Mouse (Mus musculus) layer of hippocampus, postnatal 14 days (tissue): ENCODE data around the gene Smc1b. TPM values are rescaled to one million over a fixed set of nuclear protein-coding genes. Genes with fewer than 3 reads are reported as not detected.
"Not testable (repeated sequence)": the region's sequence is repeated elsewhere in the genome, so short reads cannot be mapped to it uniquely, and the experiment has no call there.

ENCODE experiments used
- DNase-seq, 2 experiments: peaks; one replicate each; pipeline ENCODE4 v3.0.0; 2021 to 2022; ENCODE audit warnings: low spot score in 2 of 2, mixed read lengths in 1 of 2
- total RNA-seq, 2 experiments: library from RNA; stranded (reverse); gene quantifications; 2 replicates each; pipeline ENCODE4 v1.2.3; 2021

The Smc1b gene
- total RNA-seq, 2 experiments from 2014 or later = 0.12 TPM; not detected in 1

- no peak for DNase-seq
These were observed 9.5 kb upstream of the Smc1b start for GRCm38 (mm10) chr15:85141290-85141689.

DNA sequence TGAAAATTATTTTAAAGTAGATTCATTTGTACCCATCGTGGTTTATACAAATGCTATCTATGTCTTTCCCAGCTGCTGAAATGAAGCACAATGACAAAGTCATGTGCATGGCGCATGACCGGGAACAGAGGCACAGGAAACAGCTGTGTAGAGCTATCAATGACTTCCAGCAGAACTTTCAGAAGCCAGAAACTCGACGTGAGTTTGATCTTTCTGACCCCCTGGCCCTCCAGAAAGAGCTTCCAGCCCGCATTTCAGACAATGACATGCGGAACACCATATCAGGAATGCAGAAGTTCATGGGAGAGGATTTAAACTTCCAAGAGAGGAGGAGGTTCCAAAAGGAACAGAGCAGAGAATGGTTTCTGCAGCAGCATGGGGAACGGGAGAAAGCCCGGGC is 3.4 kb upstream of the Smc1b start:
- DNase-seq = no peak

DNA sequence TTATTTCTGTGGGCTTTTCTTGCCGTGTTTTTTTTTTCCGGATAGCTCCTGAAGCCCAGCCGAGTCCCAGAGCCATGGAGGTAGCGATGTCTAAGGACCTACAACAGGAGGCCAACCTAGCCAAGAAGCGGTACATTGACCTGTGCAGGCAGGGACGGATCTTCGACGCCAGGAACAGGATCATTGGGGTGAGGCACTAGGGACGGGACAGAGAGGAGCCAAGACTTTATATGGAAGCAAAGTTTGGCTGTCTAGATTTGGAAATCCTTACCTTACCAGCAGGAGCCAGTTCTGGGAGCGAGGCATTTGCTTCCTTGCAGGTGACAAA is 393 bp upstream of the Smc1b start:
- DNase-seq = no peak

DNA sequence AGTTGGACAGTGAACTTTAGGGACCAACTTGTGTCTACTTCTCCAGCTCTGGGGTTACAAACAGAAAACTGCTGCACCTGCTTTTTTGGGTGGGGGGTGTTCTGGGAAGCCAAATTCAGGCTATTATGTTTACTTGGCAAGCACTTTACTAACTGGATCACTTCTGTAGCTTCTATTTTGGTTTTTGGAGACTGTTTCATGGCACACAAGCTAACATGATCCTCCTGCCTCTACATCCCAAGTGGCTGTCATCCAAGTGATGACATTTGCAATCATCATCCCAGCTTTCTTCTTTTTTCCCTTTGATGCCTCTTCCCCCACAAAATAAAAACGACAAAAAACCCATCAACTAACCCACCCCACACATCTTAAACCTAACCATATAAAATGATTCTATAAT is 46.1 kb downstream of the Smc1b start:
- peak; percentile 19 to 65 for DNase-seq

DNA sequence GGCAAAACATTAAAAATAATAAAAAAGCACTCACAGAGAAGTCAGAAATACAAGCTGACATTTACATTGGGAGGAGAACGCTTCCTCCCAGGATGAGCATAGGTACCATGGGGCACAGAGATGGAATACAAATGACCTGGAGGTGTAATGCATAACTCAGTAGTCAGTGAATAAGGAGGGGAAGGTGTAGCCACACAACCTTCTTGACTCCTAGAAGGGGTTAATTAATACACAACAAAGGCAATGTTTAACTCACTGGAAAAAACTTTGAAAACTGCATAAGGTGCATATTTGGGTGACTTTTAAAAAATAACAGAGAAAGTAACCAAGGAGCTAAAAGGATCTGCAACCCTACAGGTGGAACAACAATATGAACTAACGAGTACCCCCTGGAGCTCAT is 59.1 kb downstream of the Smc1b start:
- DNase-seq = no peak

GRCm38 (mm10) chr15:85070561-85070960 is 61.2 kb downstream of the Smc1b start:
- peak; percentile 14 to 64 for DNase-seq

DNA sequence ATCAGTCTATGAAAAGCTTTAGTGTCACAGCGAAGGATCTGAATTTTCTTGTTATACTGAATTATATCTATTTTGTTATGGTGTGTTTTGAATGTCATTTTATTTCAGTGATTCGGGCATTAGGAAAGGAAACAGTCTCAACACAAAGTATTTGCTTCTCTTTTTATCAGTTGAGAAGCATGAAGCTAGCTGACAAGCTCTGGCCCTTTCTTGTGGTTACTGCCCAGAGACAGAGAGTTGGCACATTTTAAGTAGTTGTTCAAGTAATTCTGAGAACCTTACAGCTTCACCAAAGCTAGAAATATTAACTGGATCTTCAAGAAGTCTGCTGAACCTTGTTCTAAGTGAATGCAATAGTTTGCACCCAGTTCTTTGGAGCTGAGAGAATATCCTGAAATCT is 68.3 kb downstream of the Smc1b start:
- no peak for DNase-seq

DNA sequence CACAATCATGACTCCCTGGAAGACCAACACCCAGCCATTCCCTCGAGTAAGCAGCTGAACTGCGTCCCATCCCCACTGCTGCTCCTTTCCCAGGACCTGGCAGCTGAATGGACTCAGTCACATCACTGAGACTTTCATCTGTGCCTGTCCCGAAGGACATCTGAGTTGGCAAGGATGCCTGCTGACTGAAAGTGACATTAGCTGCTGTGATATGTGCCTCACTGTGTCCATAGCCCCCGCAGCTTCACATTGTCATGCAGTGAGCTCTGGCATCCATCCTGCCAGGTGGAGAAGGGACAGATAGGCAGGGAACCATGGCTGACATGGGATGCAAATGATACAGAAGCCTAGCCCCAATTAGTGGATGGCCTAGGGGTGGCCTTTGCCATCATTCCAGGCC is 76.6 kb downstream of the Smc1b start:
- DNase-seq = no peak

- DNase-seq = no peak
These were observed 77.7 kb downstream of the Smc1b start for GRCm38 (mm10) chr15:85054098-85054497.

DNA sequence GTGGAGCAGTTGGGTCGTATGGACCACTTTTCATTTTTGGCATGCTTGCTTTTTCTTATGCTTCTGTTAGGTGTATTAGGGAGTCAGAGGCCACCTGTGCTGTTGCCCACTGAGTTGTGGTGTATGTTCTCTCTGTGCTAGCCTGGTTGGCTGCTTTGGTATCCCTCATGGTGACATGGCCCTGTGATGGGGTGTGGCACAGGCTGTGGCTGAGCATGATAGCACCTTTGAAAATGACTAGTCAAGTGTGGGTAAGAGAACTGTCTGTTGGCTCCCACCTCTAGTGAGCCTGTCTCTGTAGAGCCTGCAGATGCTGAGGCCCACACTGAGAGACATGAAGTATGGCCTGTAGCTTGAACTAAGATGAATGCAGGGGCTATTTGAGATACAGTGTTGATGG is 82.0 kb downstream of the Smc1b start:
- no peak for DNase-seq

- no peak for DNase-seq
These were observed 83.9 kb downstream of the Smc1b start for GRCm38 (mm10) chr15:85047865-85048264.

GRCm38 (mm10) chr15:85046230-85046950 is 85.4 kb downstream of the Smc1b start:
- no peak for DNase-seq

- DNase-seq = no peak
These were observed 88.0 kb downstream of the Smc1b start for GRCm38 (mm10) chr15:85043761-85044160.

DNA sequence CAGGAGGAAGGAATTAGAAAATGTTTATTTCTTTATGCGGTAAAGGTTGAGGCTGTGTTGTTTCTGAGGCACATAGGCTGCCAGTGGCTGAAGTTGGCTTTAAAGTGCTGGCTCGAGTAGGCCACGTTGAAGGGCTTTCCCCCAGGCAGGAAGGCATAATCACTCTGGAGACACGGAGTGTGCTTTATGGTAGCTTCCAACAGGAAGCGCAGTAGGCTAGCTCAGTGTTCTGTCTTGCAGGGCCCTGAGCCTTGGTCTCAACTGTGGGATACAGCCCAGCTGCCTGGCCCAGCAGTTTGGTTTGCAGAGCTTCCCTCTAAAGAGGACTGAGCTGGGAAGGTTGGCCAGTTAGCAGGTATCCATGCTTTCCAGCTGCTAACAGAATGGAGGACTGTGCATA is 88.6 kb downstream of the Smc1b start:
- no peak for DNase-seq

- DNase-seq = peak; percentile 58 to 78
These were observed 89.3 kb downstream of the Smc1b start for GRCm38 (mm10) chr15:85042361-85042954.

GRCm38 (mm10) chr15:85041546-85042225 is 90.1 kb downstream of the Smc1b start:
- DNase-seq = no peak

GRCm38 (mm10) chr15:85037343-85037690 is 94.4 kb downstream of the Smc1b start:
- no peak for DNase-seq

DNA sequence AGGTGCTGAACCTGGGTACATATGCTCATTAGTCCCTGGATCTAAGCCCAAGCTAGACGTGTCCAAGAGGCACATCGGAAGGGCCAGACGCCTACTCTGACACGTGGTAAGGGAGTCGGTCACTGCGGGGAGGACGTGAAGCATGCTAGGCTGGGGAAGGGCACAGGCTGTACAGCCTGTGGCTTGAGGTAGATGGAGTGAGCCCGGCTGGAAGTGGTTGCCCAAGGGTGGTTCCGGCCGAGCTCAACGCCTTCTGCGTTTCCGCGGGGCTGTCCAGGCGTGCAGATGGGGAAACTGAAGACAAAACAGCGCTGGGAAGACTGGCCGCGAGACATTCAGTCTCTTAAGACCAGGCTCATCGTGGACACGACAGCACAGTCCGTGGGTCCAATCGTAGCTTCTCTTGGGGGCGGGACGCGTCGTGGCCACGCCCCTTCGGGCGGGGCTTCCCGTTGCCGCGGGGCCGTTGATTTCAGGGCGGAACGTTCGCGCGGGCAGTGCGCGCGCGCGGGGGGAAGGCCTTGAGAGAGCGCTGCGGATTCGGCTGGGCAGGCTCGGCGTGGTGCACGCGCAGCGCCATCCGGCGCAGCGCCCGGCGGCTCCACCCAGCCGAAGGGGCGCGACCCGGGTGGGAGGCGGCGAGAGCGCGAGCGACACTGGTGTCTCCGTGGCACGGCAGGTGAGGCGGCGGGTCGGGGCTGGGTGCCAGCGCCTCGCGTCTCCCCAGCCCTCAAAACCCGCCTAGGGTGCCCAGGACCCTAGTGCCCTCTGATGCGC is 95.0 kb downstream of the Smc1b start:
- peak; percentile 97 for DNase-seq

- not testable (repeated sequence) for DNase-seq
These were observed 97.8 kb downstream of the Smc1b start for GRCm38 (mm10) chr15:85033916-85034315.

DNA sequence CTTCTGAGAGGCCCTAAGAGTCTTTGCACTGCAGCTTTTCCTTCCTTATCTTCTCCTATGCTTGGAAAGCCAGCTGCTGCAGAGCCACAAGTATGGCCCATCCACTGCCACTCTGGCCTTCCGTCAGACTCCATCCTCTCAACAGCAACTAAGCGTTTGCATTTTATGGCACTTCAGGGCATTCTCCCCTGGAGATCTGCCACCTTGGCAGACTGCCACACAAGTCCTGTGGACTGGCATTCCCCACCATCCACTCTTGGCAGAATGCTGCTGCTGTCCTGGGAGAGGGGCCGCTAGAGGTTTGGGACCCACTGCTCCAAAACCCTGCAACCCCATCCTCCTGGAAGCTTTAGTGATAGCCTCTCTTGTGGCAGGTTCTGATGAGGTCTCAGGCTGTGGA is 99.9 kb downstream of the Smc1b start:
- no peak for DNase-seq

GRCm38 (mm10) chr15:85030643-85031042 is 101.1 kb downstream of the Smc1b start:
- DNase-seq = not testable (repeated sequence)

DNA sequence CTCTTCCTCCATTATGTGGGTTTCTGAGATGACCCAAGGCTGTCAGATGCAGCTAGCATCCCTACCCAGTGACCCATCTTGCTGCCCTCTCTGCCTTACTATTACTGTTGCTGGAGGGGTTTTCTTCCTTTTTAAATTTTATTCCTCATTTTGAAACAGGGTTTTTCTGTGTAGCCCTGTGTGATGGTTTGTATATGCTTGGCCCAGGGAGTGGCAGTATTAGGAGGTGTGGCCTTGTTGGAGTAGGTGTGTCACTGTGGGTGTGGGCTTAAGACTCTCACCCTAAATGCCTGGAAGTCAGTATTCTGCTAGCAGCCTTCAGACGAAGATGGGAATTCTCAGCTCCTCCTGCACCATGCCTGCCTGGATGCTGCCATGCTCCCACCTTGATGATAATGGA is 103.1 kb downstream of the Smc1b start, which contains the start of gene Fam118a:
Gene Fam118a (plus strand): TSS at position 301 of the 400 bp plus-strand sequence.
- DNase-seq = not testable (repeated sequence)
